Mouse (Mus musculus) testis, postnatal 14 days (tissue): ENCODE results near the gene Irak4.

ENCODE experiments used
- DNase-seq: peaks from one replicate; pipeline ENCODE4 v3.0.0; 2021; ENCODE audit warnings: low spot score

Gene Irak4

DNA sequence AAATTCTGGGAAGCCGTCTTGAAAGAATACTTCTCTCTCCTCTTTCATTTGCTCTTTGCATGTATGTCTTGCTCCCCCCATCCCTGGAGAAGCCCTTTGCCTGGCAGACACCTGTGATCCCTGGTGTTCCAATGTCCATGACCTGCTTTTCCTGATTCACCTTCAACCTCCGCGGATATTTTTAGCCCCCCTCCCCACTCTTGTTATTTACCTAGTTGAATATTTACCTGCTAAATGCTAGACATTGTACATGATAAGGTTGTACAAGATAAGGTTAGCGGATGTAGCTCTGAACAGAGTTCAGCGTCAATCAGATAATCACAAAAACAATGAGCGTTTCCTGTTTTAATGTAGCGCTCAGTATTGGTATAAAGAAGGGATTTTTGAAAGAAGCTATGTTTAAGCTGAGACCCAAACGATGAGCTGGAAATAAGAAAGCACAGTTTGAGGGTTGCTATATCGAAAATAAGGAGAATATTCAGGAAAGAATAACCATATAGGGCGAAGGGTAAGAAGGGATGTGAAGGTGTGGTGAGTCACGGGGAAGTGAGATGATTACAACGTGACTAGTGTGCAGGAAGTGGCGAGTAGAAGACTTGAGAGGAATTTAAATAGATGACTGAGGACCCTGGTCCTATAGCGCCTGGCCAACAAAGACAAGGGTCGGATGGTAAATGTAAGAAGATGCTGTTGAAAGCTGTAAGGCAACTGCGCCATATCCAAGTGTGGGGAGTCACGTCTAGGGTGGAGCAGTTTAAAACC, 15.6 kb downstream of the Irak4 start:
- no peak for DNase-seq

DNA sequence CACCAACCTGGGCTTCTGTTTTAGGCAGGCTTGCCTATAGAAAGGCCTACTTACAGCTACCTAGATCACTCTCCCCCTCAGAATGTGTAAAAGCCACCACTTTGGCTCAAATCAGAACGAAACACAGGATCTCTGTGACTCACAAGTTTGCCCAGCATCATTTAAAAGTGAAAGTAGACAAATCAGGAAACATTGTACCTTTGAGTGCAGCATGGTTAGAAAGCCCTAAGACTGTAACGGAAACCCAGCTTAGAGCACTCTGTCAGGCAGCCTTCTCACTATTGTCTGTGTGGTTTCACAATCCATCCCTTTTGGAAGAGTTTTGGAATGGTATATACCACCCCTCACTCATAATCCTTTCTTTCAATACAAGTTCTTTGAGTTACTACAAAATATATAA, 21.5 kb downstream of the Irak4 start:
- no peak for DNase-seq

GRCm38 (mm10) chr15:94565854-94566253, 22.4 kb downstream of the Irak4 start:
- DNase-seq: no peak

GRCm38 (mm10) chr15:94568496-94569182, 25.2 kb downstream of the Irak4 start:
- DNase-seq: no peak

DNA sequence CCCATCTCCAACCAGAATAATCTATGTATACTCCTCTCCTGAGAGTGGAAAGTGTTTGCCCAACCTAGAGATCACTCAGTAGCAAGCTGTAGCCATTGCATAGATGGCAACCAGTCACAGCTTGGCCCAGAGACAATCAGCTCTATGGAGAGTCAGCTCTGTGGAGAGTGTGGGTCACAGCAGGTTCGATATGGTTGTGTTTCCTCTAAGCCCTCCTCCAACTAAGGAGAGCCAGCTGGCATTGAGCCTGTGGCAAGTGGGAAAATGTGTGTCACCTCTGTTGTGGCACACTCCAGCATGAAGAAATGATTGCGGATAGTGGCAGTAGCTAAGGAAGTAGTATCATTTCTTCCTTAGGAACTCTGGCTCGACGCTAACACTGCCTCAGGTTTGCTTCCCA, 28.1 kb downstream of the Irak4 start:
- DNase-seq: no peak

- no peak for DNase-seq
These were observed 29.3 kb downstream of the Irak4 start for GRCm38 (mm10) chr15:94572746-94573145.

- no peak for DNase-seq
These were observed 31.3 kb downstream of the Irak4 start for GRCm38 (mm10) chr15:94574566-94575268.

- no peak for DNase-seq
These were observed 38.7 kb downstream of the Irak4 start for GRCm38 (mm10) chr15:94582000-94582593.

- no peak for DNase-seq
These were observed 39.7 kb downstream of the Irak4 start for GRCm38 (mm10) chr15:94583153-94583552.

DNA sequence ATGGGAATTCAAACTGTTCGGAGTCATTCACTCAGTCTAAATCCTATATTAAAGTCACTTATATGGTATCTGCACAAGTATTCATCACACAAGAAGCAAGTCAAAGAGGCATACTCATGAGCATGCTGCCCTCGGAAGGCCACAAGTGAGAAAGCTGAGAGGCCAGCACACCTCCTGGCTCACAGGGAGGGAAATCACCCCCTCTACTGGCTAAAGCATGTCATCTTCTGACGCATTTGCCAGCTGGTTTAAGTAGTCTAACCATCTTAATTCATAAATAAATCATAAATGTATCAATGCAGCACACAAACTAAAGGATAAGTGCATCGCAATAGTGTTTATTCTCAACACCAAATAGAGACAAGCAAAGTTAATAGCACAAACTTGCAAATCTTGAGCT, 41.3 kb downstream of the Irak4 start:
- DNase-seq: no peak

DNA sequence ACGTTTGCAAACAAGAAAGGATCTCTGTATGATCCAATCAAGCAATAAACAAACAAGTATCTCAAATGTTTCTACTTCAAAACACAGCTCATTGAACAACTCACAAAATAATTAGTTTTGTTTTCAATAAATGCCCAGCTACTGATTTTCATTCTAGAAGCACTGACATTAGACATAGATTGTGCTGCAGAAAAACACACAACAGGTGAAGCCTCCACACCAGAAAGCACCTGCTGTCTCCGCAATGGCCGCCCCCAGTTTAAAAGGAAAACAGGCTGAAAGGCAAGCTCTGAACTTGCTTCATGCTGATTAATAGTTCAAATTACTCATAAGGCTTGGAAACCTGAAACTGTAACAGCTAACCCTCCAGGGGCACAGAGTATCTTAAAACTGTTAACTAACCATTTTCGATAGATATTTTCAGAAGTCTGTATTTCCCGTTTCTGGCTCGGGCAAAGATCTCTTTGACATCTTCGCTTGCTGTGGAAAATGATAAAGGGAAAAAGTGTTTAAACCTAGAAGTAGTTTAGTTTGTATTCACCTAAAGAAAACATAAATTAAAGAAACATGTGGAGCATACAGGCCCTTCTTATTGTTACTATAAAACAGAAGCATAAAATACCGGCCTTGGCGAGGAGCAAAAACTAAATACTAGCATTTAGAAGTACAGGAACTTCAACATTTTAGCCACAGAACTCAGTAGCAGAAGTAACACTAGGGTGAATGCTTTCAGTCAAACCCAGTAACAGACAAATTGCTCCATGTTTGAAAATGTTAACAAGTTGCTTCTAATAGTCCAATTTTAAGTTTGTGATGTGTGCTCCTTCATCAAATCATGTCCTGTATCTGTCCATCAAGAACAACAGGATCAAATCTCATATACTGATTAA, 44.6 kb downstream of the Irak4 start:
- no peak for DNase-seq

GRCm38 (mm10) chr15:94589219-94590075, 46.0 kb downstream of the Irak4 start, which contains the start of gene Twf1:
Gene Twf1 (minus strand): TSS chr15:94589889.
- peak; percentile 98 for DNase-seq

DNA sequence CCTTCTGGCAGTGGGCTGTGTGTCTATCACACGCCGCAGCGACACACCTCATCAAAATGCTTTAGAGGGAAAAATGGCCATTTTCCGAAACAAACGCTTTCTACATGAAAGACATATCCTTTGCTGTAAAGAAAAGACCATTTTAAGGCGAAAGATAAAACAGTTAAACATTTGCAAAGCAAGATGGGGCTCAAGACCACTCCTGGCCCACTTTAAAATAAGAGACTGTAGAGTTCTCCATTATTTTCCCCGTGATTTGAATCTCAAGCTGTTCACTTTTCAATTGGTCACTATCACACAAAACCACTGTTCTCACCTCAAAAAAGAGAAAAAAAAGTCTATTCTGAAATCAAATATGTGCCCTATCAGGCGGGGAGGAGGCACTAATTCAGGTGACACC, 46.6 kb downstream of the Irak4 start:
- DNase-seq: no peak

DNA sequence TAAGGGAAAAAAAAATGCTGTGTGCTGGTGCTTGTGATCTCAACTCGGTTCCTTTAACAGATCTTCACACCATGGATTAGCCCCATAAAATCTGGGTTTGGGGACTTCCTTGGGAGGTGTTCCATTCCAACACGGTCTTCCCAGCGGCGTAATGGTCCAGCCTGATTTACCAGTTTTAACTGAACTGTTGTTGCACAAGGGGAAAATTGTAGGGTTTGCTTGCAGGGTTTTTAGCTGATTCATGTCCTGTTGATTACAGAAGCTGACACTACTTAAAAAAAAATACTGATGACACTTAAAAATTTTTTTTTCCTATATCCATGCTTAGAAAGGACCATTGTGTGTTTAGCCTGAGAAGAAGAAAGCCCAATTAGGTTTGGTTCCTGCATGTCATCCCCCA, 47.9 kb downstream of the Irak4 start:
- no peak for DNase-seq

DNA sequence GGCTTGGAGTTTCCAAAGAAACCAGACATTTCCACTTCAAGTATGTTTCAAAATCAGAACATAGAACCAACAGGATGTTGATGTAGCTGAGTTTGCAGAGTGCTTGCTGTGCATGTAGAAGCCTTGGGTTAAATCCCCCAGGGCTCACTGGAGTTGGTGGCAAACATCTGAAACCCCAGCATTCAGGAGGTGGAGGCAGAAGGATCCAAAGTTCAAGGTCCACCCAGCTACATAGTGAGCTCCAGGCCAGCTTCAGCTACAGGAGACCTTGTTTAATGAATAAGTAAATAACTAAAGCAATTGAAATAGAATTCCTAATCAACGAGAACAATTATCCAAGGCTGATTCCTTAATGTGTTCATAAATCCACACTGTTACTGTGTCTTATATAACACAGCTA, 50.1 kb downstream of the Irak4 start:
- no peak for DNase-seq

- DNase-seq: no peak
These were observed 56.8 kb downstream of the Irak4 start for GRCm38 (mm10) chr15:94600145-94600707.

GRCm38 (mm10) chr15:94601339-94601738, 57.9 kb downstream of the Irak4 start:
- peak; percentile 22 for DNase-seq

GRCm38 (mm10) chr15:94602441-94602840, 59.0 kb downstream of the Irak4 start:
- no peak for DNase-seq

- DNase-seq: no peak
These were observed 64.3 kb downstream of the Irak4 start for GRCm38 (mm10) chr15:94607768-94608167.

- no peak for DNase-seq
These were observed 72.6 kb downstream of the Irak4 start for GRCm38 (mm10) chr15:94616036-94616435.
